Mouse (Mus musculus) fibroblast of lung, adult 2 months (primary cell): ENCODE data around the gene Pfdn2.
A peak's percentile ranks its signal among the peaks of the same experiment; 100 is the strongest.

Source experiments
- DNase-seq: peaks from one replicate; pipeline ENCODE4 v3.0.0-alpha.2; 2011; ENCODE audit warnings: low read depth

Pfdn2 gene

GRCm38 (mm10) chr1:171356814-171357213 is 11.3 kb downstream of the Pfdn2 start:
- no peak for DNase-seq

- DNase-seq: no peak
Observed at GRCm38 (mm10) chr1:171358421-171358820, 13.0 kb downstream of the Pfdn2 start.

- no peak for DNase-seq
Observed at GRCm38 (mm10) chr1:171360253-171360652, 14.8 kb downstream of the Pfdn2 start.

GRCm38 (mm10) chr1:171360656-171361055 is 15.2 kb downstream of the Pfdn2 start, which contains the start of gene Klhdc9:
TSS of gene Klhdc9 (minus strand) at chr1:171360798.
- DNase-seq: peak; percentile 71

- peak; percentile 62 for DNase-seq
Observed at GRCm38 (mm10) chr1:171361106-171362103, 15.9 kb downstream of the Pfdn2 start.

- DNase-seq: no peak
Observed at GRCm38 (mm10) chr1:171365934-171366333, 20.5 kb downstream of the Pfdn2 start.

GRCm38 (mm10) chr1:171369845-171370556 is 24.5 kb downstream of the Pfdn2 start, which contains the start of gene Nectin4:
TSS of gene Nectin4 (plus strand) at chr1:171370099.
- DNase-seq: no peak

GRCm38 (mm10) chr1:171372880-171373279 is 27.4 kb downstream of the Pfdn2 start:
- DNase-seq: no peak

GRCm38 (mm10) chr1:171373946-171374345 is 28.5 kb downstream of the Pfdn2 start:
- no peak for DNase-seq

- DNase-seq: peak; percentile 47
Observed at GRCm38 (mm10) chr1:171375646-171376097, 30.2 kb downstream of the Pfdn2 start.

GRCm38 (mm10) chr1:171378298-171378697 is 32.8 kb downstream of the Pfdn2 start:
- no peak for DNase-seq

- DNase-seq: no peak
Observed at GRCm38 (mm10) chr1:171379935-171380599, 34.6 kb downstream of the Pfdn2 start.

GRCm38 (mm10) chr1:171382096-171382620 is 36.7 kb downstream of the Pfdn2 start:
- DNase-seq: no peak

- no peak for DNase-seq
Observed at GRCm38 (mm10) chr1:171384361-171384760, 38.9 kb downstream of the Pfdn2 start.

GRCm38 (mm10) chr1:171385171-171385570 is 39.7 kb downstream of the Pfdn2 start:
- DNase-seq: no peak

GRCm38 (mm10) chr1:171387099-171387498 is 41.6 kb downstream of the Pfdn2 start:
- no peak for DNase-seq

- DNase-seq: no peak
Observed at GRCm38 (mm10) chr1:171388376-171389102, 43.1 kb downstream of the Pfdn2 start, which contains the start of gene Arhgap30. TSS of gene Arhgap30 (plus strand) at chr1:171388954.

- DNase-seq: no peak
Observed at GRCm38 (mm10) chr1:171390101-171390500, 44.6 kb downstream of the Pfdn2 start.

- no peak for DNase-seq
Observed at GRCm38 (mm10) chr1:171401821-171402220, 56.4 kb downstream of the Pfdn2 start.

GRCm38 (mm10) chr1:171402991-171403390 is 57.5 kb downstream of the Pfdn2 start:
- no peak for DNase-seq

GRCm38 (mm10) chr1:171407263-171407662 is 61.8 kb downstream of the Pfdn2 start:
- DNase-seq: no peak
